Mouse (Mus musculus) olfactory bulb, adult 2 months (tissue): Measurements from ENCODE around the gene Kcnb1. TPM values are rescaled to one million over a fixed set of nuclear protein-coding genes. Genes with fewer than 3 reads are reported as not detected.

Experiments
- H3K27ac ChIP-seq: fragments of 200-500 bp; 2 replicates; pipeline ENCODE4 v1.5.1; 2012; ENCODE audit warnings: low read depth, low read length; ENCODE audit not compliant: insufficient read depth
- H3K4me1 ChIP-seq: fragments of 200-500 bp; 2 replicates; pipeline ENCODE4 v1.6.1; 2012; ENCODE audit warnings: low read length; ENCODE audit not compliant: control insufficient read depth, insufficient read depth
- H3K4me3 ChIP-seq: fragments of 200-500 bp; 2 replicates; pipeline ENCODE4 v1.5.1; 2012; ENCODE audit warnings: mild to moderate bottlenecking, low read depth, low read length, moderate library complexity; ENCODE audit not compliant: insufficient read depth
- CTCF ChIP-seq: fragments of 200-500 bp; IDR thresholded peaks from 2 replicates; pipeline ENCODE4 v1.5.1; 2012; ENCODE audit warnings: low read depth, mild to moderate bottlenecking, low read length, moderate library complexity; ENCODE audit not compliant: insufficient read depth
- POLR2A ChIP-seq: fragments of 200-500 bp; IDR thresholded peaks from 2 replicates; pipeline ENCODE4 v1.6.1; 2012; ENCODE audit warnings: mild to moderate bottlenecking, low read depth, low read length, moderate library complexity; ENCODE audit not compliant: insufficient read depth
- WGBS: fragments of 180-500 bp; shearing (Covaris S2); methylation state at CpG from one replicate; pipeline ENCODE4 v1.1.7; 2018; 5-methylcytosine and 5-hydroxymethylcytosine counted together
- polyA plus RNA-seq: library from polyadenylated mRNA; stranded (reverse); fragments of >200 nt; gene quantifications from 2 replicates; pipeline ENCODE4 v1.2.4, GENCODE M21; 2012; ENCODE audit warnings: low replicate concordance; ENCODE audit not compliant: missing spikeins, insufficient read depth, insufficient read length

The Kcnb1 gene
- polyA plus RNA-seq, 1 experiment: 145 TPM

GRCm38 (mm10) chr2:167158780-167159179, 31.2 kb downstream of the Kcnb1 start:
- no peak for TF ChIP-seq CTCF
- TF ChIP-seq POLR2A: no peak
- no peak overlapping the region for H3K27ac ChIP-seq
- H3K4me3 ChIP-seq: no peak overlapping the region
- WGBS: 33% methylated on average over 5 of the region's 5 CpGs
- peaks cover 46% of the 10 kb centered on the region for H3K4me1 ChIP-seq

- Histone ChIP-seq H3K4me1 (peaks cover 43% of the 10 kb centered on the region), H3K4me3 (no peak overlapping the region), H3K27ac (peak overlapping the region; percentile 92)
- WGBS: 41% methylated on average over 9 of the region's 9 CpGs
- TF ChIP-seq POLR2A: no peak
- no peak for TF ChIP-seq CTCF
These were observed 33.7 kb downstream of the Kcnb1 start for GRCm38 (mm10) chr2:167156118-167156715.

GRCm38 (mm10) chr2:167155541-167155973, 34.4 kb downstream of the Kcnb1 start:
- WGBS: 5% methylated on average over 4 of the region's 4 CpGs
- TF ChIP-seq CTCF (no peak), POLR2A (no peak)
- H3K27ac ChIP-seq: peak overlapping the region; percentile 92
- H3K4me1 ChIP-seq: peaks cover 43% of the 10 kb centered on the region
- H3K4me3 ChIP-seq: no peak overlapping the region

GRCm38 (mm10) chr2:167150880-167151279, 39.1 kb downstream of the Kcnb1 start:
- Histone ChIP-seq H3K4me3 (no peak overlapping the region), H3K4me1 (peaks cover 57% of the 10 kb centered on the region), H3K27ac (no peak overlapping the region)
- TF ChIP-seq CTCF (no peak), POLR2A (no peak)
- 54% methylated on average over 6 of the region's 6 CpGs for WGBS

GRCm38 (mm10) chr2:167150135-167150534, 39.8 kb downstream of the Kcnb1 start:
- Histone ChIP-seq H3K27ac (no peak overlapping the region), H3K4me1 (peaks cover 56% of the 10 kb centered on the region), H3K4me3 (no peak overlapping the region)
- 84% methylated on average over 7 of the region's 7 CpGs for WGBS
- TF ChIP-seq CTCF: no peak
- no peak for TF ChIP-seq POLR2A

- Histone ChIP-seq H3K27ac (no peak overlapping the region), H3K4me3 (no peak overlapping the region), H3K4me1 (peaks cover 61% of the 10 kb centered on the region)
- TF ChIP-seq POLR2A (no peak), CTCF (no peak)
- 90% methylated on average over 6 of the region's 6 CpGs for WGBS
These were observed 40.9 kb downstream of the Kcnb1 start for GRCm38 (mm10) chr2:167149035-167149434.

GRCm38 (mm10) chr2:167147708-167148107, 42.2 kb downstream of the Kcnb1 start:
- Histone ChIP-seq H3K27ac (no peak overlapping the region; the same call in 1 of the 2 replicates), H3K4me1 (peaks cover 62% of the 10 kb centered on the region), H3K4me3 (no peak overlapping the region)
- no peak for TF ChIP-seq CTCF
- TF ChIP-seq POLR2A: no peak
- 52% methylated on average over 8 of the region's 8 CpGs for WGBS

- no peak for TF ChIP-seq CTCF
- TF ChIP-seq POLR2A: no peak
- H3K27ac ChIP-seq: peak overlapping the region; percentile 38; the same call in 1 of the 2 replicates
- H3K4me3 ChIP-seq: no peak overlapping the region
- WGBS: 67% methylated on average over 5 of the region's 5 CpGs
- H3K4me1 ChIP-seq: peaks cover 61% of the 10 kb centered on the region
These were observed 44.1 kb downstream of the Kcnb1 start for GRCm38 (mm10) chr2:167145904-167146303.

- H3K4me1 ChIP-seq: peaks cover 60% of the 10 kb centered on the region
- peak overlapping the region; percentile 61 for H3K27ac ChIP-seq
- 22% methylated on average over 14 of the region's 14 CpGs for WGBS
- no peak overlapping the region for H3K4me3 ChIP-seq
- no peak for TF ChIP-seq CTCF
- no peak for TF ChIP-seq POLR2A
These were observed 45.3 kb downstream of the Kcnb1 start for GRCm38 (mm10) chr2:167144439-167145307.
